Mouse (Mus musculus): Measurements from ENCODE around the gene Rcbtb2.

GRCm38 (mm10) chr14:73105407-73106185 lies 17.2 kb upstream of the Rcbtb2 start:
- TF ChIP-seq POLR2A (IDR thresholded peaks at IDR 0.05; ENCODE audit: control insufficient read depth, low read depth, low read length) = no peak
- no peak for TF ChIP-seq CTCF (IDR thresholded peaks at IDR 0.05; ENCODE audit: control insufficient read depth, insufficient read depth, insufficient replicate concordance, low read depth, low read length)

Data from testis, adult 2 months (tissue).